Mouse (Mus musculus): ENCODE results near the gene Col4a3bp.

DNA sequence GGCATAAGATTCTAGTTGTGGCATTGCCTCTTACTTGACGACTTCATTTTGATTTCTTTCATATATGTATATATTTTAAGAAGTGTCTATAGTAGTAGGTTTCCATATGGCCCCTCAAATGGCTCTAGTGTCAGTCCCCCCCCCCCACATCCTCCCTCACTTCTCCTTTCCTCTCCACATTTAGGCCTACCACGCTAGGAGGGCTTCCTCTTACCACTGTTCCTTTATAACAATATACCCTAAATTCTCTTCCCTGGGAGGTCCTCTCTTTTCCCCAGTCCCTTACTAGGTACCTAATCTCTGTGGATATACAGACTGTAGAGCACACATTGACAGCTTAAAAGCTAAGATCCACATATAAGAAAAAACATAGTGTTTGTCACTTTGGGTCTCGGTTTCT lies 21.1 kb upstream of the Col4a3bp start:
- TF ChIP-seq NRF1 (IDR thresholded peaks at IDR 0.05; ENCODE audit: low read depth, low read length) (no peak), CTCF (conservative IDR thresholded peaks at IDR 0.05 in 1 of 2, IDR thresholded peaks at IDR 0.05 in 1 of 2; ENCODE audit: low read depth in 2 of 2, low read length in 2 of 2) (no peak), EP300 (IDR thresholded peaks at IDR 0.05; ENCODE audit: low read length) (no peak), SIN3A (IDR thresholded peaks at IDR 0.05; ENCODE audit: low read length) (no peak), USF1 (IDR thresholded peaks at IDR 0.05; ENCODE audit: low read depth, low read length) (no peak), TCF12 (IDR thresholded peaks at IDR 0.05; ENCODE audit: low read depth, low read length) (no peak), POLR2A (IDR thresholded peaks at IDR 0.05; ENCODE audit: low read depth, low read length) (no peak), USF2 (conservative IDR thresholded peaks at IDR 0.05; ENCODE audit: low read depth, low read length) (no peak), HCFC1 (IDR thresholded peaks at IDR 0.05; ENCODE audit: low read depth, low read length) (no peak)

Data from CH12.LX (cell line).